Mouse (Mus musculus) C2C12 (cell line): ENCODE measurements around the gene P4ha1.

ENCODE experiments used
- CEBPB ChIP-seq: IDR thresholded peaks from one replicate; pipeline ENCODE4 v1.6.1; 2011; ENCODE audit warnings: low read depth, mild to moderate bottlenecking, control low read depth, moderate library complexity
- CTCF ChIP-seq: IDR thresholded peaks from one replicate; pipeline ENCODE4 v1.5.1; 2011; ENCODE audit not compliant: control insufficient read depth, insufficient read depth, insufficient read length

DNA sequence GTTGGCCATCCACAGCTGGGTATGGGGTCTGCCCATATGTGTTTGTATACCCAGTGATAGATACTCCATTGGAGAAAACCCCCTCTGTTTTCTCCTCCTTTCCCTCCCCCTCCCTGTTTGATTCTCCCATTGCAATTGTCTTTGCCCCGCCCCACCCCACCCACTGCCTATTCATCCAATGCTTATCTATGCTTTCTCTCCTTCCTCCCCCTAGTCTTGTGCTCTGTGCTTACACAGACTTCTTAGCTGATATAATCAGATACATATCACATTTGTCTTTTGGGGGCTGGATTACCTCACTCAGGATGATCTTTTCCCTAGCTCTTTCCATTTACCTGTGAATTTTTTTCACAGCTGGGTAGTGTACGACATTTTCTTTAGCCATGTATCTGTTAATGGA lies 23.5 kb downstream of the P4ha1 start:
- TF ChIP-seq CTCF (no peak), CEBPB (no peak)
